Mouse (Mus musculus) neural tube, embryonic 15.5 days (tissue): Measurements from ENCODE around the gene Rbbp4. TPM values are rescaled to one million over a fixed set of nuclear protein-coding genes. Genes with fewer than 3 reads are reported as not detected.
A peak's percentile ranks its signal among the peaks of the same experiment; 100 is the strongest.

Experiments
- ATAC-seq: fragments of 200-750 bp; cut with Nextera tagmentation; 2 replicates; pipeline ENCODE4 v1.8.0; 2017; ENCODE audit warnings: mild to moderate bottlenecking, moderate TSS enrichment, moderate library complexity; ENCODE audit not compliant: low FRiP score
- H3K27ac ChIP-seq: fragments of 300-500 bp; sonication (generic); replicated peaks from 2 replicates; pipeline ENCODE4 v1.5.1; 2015; ENCODE audit warnings: mild to moderate bottlenecking, inconsistent platforms
- H3K27me3 ChIP-seq: fragments of 300-500 bp; sonication (generic); replicated peaks from 2 replicates; pipeline ENCODE4 v1.6.1; 2015; ENCODE audit warnings: inconsistent platforms
- H3K36me3 ChIP-seq: fragments of 300-500 bp; sonication (generic); 2 replicates; pipeline ENCODE4 v1.6.1; 2015; ENCODE audit warnings: inconsistent platforms
- H3K4me1 ChIP-seq: fragments of 300-500 bp; sonication (generic); 2 replicates; pipeline ENCODE4 v1.6.1; 2015; ENCODE audit warnings: inconsistent platforms
- H3K4me2 ChIP-seq: fragments of 300-500 bp; sonication (generic); 2 replicates; pipeline ENCODE4 v1.6.1; 2015; ENCODE audit warnings: inconsistent platforms, mild to moderate bottlenecking, moderate library complexity
- H3K4me3 ChIP-seq: fragments of 300-500 bp; sonication (generic); replicated peaks from 2 replicates; pipeline ENCODE4 v1.5.1; 2015; ENCODE audit warnings: mild to moderate bottlenecking, inconsistent platforms
- H3K9ac ChIP-seq: fragments of 300-500 bp; sonication (generic); replicated peaks from 2 replicates; pipeline ENCODE4 v1.6.1; 2015; ENCODE audit warnings: mild to moderate bottlenecking, inconsistent platforms
- H3K9me3 ChIP-seq: fragments of 300-500 bp; sonication (generic); replicated peaks from 2 replicates; pipeline ENCODE4 v1.6.1; 2016; ENCODE audit warnings: inconsistent platforms
- WGBS: fragments of 180-500 bp; shearing (Covaris S2); methylation state at CpG from one replicate; pipeline ENCODE4 v1.1.7; 2015; ENCODE audit warnings: mixed read lengths; 5-methylcytosine and 5-hydroxymethylcytosine counted together
- polyA plus RNA-seq: library from polyadenylated mRNA; unstranded; fragments of >200 nt; fragmentation: Nextera tagmentation; extraction: Ambion mirVana; gene quantifications from 2 replicates; pipeline ENCODE4 v1.2.1, GENCODE M21; 2015

The Rbbp4 gene
- polyA plus RNA-seq = 246 and 284 TPM in 2 replicates

- peak; percentile 99 for ATAC-seq
- H3K4me3 ChIP-seq = peak within 1 kb of the TSS; percentile 86
- under 1% methylated on average over 55 of the region's 73 CpGs for WGBS
These were observed at the start of gene Rbbp4, which contains the start of gene Zbtb8os for GRCm38 (mm10) chr4:129335216-129336074. Gene Rbbp4, minus strand, starts transcription at chr4:129335370. Gene Zbtb8os, plus strand, starts transcription at chr4:129335695.

GRCm38 (mm10) chr4:129384440-129384839 is 49.3 kb upstream of the Rbbp4 start:
- H3K27me3 ChIP-seq = peaks cover 4% of the 10 kb centered on the region; the same call in 1 of the 2 replicates
- H3K4me2 ChIP-seq = no peak overlapping the region
- no peak overlapping the region for H3K9ac ChIP-seq
- H3K36me3 ChIP-seq = no peaks in the 10 kb centered on the region
- no peak overlapping the region for H3K4me3 ChIP-seq
- no peak for ATAC-seq
- H3K4me1 ChIP-seq = no peaks in the 10 kb centered on the region
- WGBS = 42% methylated on average over 6 of the region's 6 CpGs
- H3K27ac ChIP-seq = no peak overlapping the region
- H3K9me3 ChIP-seq = no peaks in the 10 kb centered on the region

More at GRCm38 (mm10) chr4:129335216-129336074, at the start of gene Rbbp4, which contains the start of gene Zbtb8os:
- no peaks in the 10 kb centered on the region for H3K27me3 ChIP-seq
- peak within 1 kb of the TSS; percentile 86 for H3K4me2 ChIP-seq
- H3K4me1 ChIP-seq = peaks cover 49% of the 10 kb centered on the region
- peak within 1 kb of the TSS; percentile 100 for H3K27ac ChIP-seq
- H3K9me3 ChIP-seq = no peaks in the 10 kb centered on the region
- peaks cover 7% of the 10 kb centered on the region; the same call in 1 of the 2 replicates for H3K36me3 ChIP-seq
- H3K9ac ChIP-seq = peak within 1 kb of the TSS; percentile 95

- no peak overlapping the region for H3K4me3 ChIP-seq
- H3K9ac ChIP-seq = no peak overlapping the region
- H3K4me1 ChIP-seq = no peaks in the 10 kb centered on the region
- H3K4me2 ChIP-seq = no peak overlapping the region
- no peaks in the 10 kb centered on the region for H3K9me3 ChIP-seq
- H3K36me3 ChIP-seq = no peaks in the 10 kb centered on the region
- no peak overlapping the region for H3K27ac ChIP-seq
- no peak for ATAC-seq
- H3K27me3 ChIP-seq = peaks cover 4% of the 10 kb centered on the region; the same call in 1 of the 2 replicates
- WGBS = 92% methylated on average over 3 of the region's 3 CpGs
These were observed 48.4 kb upstream of the Rbbp4 start for GRCm38 (mm10) chr4:129383586-129383985.

- 94% methylated on average over 2 of the region's 2 CpGs for WGBS
These were observed 47.3 kb upstream of the Rbbp4 start for GRCm38 (mm10) chr4:129382488-129382887.

GRCm38 (mm10) chr4:129382029-129382428 is 46.9 kb upstream of the Rbbp4 start:
- Histone ChIP-seq H3K4me3 (no peak overlapping the region), H3K9me3 (no peaks in the 10 kb centered on the region), H3K4me2 (no peak overlapping the region), H3K9ac (no peak overlapping the region), H3K36me3 (no peaks in the 10 kb centered on the region), H3K27me3 (peaks cover 4% of the 10 kb centered on the region; the same call in 1 of the 2 replicates), H3K4me1 (peaks cover 5% of the 10 kb centered on the region; the same call in 1 of the 2 replicates), H3K27ac (no peak overlapping the region)
- ATAC-seq = no peak
- WGBS = 95% methylated on average over 9 of the region's 9 CpGs

More at GRCm38 (mm10) chr4:129382488-129382887, 47.3 kb upstream of the Rbbp4 start:
- Histone ChIP-seq H3K27me3 (peaks cover 4% of the 10 kb centered on the region; the same call in 1 of the 2 replicates), H3K9ac (no peak overlapping the region), H3K4me1 (peaks cover 5% of the 10 kb centered on the region; the same call in 1 of the 2 replicates), H3K4me3 (no peak overlapping the region), H3K27ac (no peak overlapping the region), H3K9me3 (no peaks in the 10 kb centered on the region), H3K4me2 (no peak overlapping the region), H3K36me3 (no peaks in the 10 kb centered on the region)
- no peak for ATAC-seq

- no peaks in the 10 kb centered on the region for H3K9me3 ChIP-seq
- H3K4me3 ChIP-seq = no peak overlapping the region
- no peaks in the 10 kb centered on the region for H3K36me3 ChIP-seq
- no peak for ATAC-seq
- no peak overlapping the region for H3K9ac ChIP-seq
- no peak overlapping the region for H3K4me2 ChIP-seq
- 84% methylated on average over 8 of the region's 8 CpGs for WGBS
- peaks cover 12% of the 10 kb centered on the region for H3K4me1 ChIP-seq
- no peak overlapping the region for H3K27ac ChIP-seq
- peaks cover 4% of the 10 kb centered on the region; the same call in 1 of the 2 replicates for H3K27me3 ChIP-seq
These were observed 46.0 kb upstream of the Rbbp4 start for GRCm38 (mm10) chr4:129381148-129381547.

GRCm38 (mm10) chr4:129379805-129380204 is 44.6 kb upstream of the Rbbp4 start:
- Histone ChIP-seq H3K4me3 (no peak overlapping the region), H3K4me2 (no peak overlapping the region), H3K27ac (no peak overlapping the region), H3K36me3 (no peaks in the 10 kb centered on the region), H3K9me3 (no peaks in the 10 kb centered on the region), H3K9ac (no peak overlapping the region), H3K27me3 (peaks cover 4% of the 10 kb centered on the region; the same call in 1 of the 2 replicates), H3K4me1 (peaks cover 20% of the 10 kb centered on the region)
- 85% methylated on average over 3 of the region's 3 CpGs for WGBS
- ATAC-seq = no peak

GRCm38 (mm10) chr4:129377601-129378390 is 42.6 kb upstream of the Rbbp4 start, which contains the start of gene Zbtb8a:
Gene Zbtb8a, minus strand, starts transcription at chr4:129378116.
- peak within 1 kb of the TSS; percentile 77 for H3K9ac ChIP-seq
- 2% methylated on average over 62 of the region's 65 CpGs for WGBS
- peak within 1 kb of the TSS; percentile 78 for H3K4me3 ChIP-seq
- peak within 1 kb of the TSS; percentile 73 for H3K4me2 ChIP-seq
- H3K4me1 ChIP-seq = peaks cover 28% of the 10 kb centered on the region
- H3K27me3 ChIP-seq = peaks cover 4% of the 10 kb centered on the region; the same call in 1 of the 2 replicates
- H3K27ac ChIP-seq = peak within 1 kb of the TSS; percentile 84
- no peaks in the 10 kb centered on the region for H3K36me3 ChIP-seq
- ATAC-seq = peak; percentile 79
- H3K9me3 ChIP-seq = no peaks in the 10 kb centered on the region

GRCm38 (mm10) chr4:129376961-129377545 is 41.9 kb upstream of the Rbbp4 start:
- peak overlapping the region; percentile 77 for H3K9ac ChIP-seq
- H3K4me3 ChIP-seq = peak overlapping the region; percentile 78
- peak; percentile 72 for ATAC-seq
- WGBS = under 1% methylated on average over 52 of the region's 68 CpGs
- no peaks in the 10 kb centered on the region for H3K36me3 ChIP-seq
- H3K4me1 ChIP-seq = peaks cover 28% of the 10 kb centered on the region
- peak overlapping the region; percentile 84 for H3K27ac ChIP-seq
- peak overlapping the region; percentile 73 for H3K4me2 ChIP-seq
- H3K27me3 ChIP-seq = peaks cover 4% of the 10 kb centered on the region; the same call in 1 of the 2 replicates
- H3K9me3 ChIP-seq = no peaks in the 10 kb centered on the region

GRCm38 (mm10) chr4:129375821-129376220 is 40.7 kb upstream of the Rbbp4 start:
- Histone ChIP-seq H3K4me3 (no peak overlapping the region), H3K9ac (no peak overlapping the region), H3K27me3 (peaks cover 4% of the 10 kb centered on the region; the same call in 1 of the 2 replicates), H3K36me3 (no peaks in the 10 kb centered on the region), H3K4me1 (peaks cover 28% of the 10 kb centered on the region), H3K4me2 (no peak overlapping the region), H3K27ac (no peak overlapping the region), H3K9me3 (no peaks in the 10 kb centered on the region)
- ATAC-seq = no peak
- 76% methylated on average over 5 of the region's 5 CpGs for WGBS

GRCm38 (mm10) chr4:129375000-129375399 is 39.8 kb upstream of the Rbbp4 start:
- H3K27me3 ChIP-seq = peaks cover 4% of the 10 kb centered on the region; the same call in 1 of the 2 replicates
- no peak overlapping the region for H3K9ac ChIP-seq
- H3K4me2 ChIP-seq = no peak overlapping the region
- H3K27ac ChIP-seq = no peak overlapping the region
- H3K4me1 ChIP-seq = peaks cover 28% of the 10 kb centered on the region
- no peaks in the 10 kb centered on the region for H3K36me3 ChIP-seq
- no peak for ATAC-seq
- no peak overlapping the region for H3K4me3 ChIP-seq
- H3K9me3 ChIP-seq = no peaks in the 10 kb centered on the region
- WGBS = 19% methylated on average over 6 of the region's 6 CpGs
